Mouse (Mus musculus) neural tube, embryonic 14.5 days (tissue): ENCODE data around the gene B3galt1. TPM values are rescaled to one million over a fixed set of nuclear protein-coding genes. Genes with fewer than 3 reads are reported as not detected.

Source experiments
- ATAC-seq: fragments of 200-750 bp; cut with Nextera tagmentation; 2 replicates; pipeline ENCODE4 v1.8.0; 2017; ENCODE audit warnings: low read depth, mild to moderate bottlenecking, moderate TSS enrichment, moderate library complexity
- H3K27ac ChIP-seq: fragments of 300-500 bp; sonication (generic); 2 replicates; pipeline ENCODE4 v1.5.1; 2014; ENCODE audit warnings: low read depth, mild to moderate bottlenecking, control low read depth, low read length, moderate library complexity, mixed read lengths
- H3K27me3 ChIP-seq: fragments of 300-500 bp; sonication (generic); 2 replicates; pipeline ENCODE4 v1.6.1; 2014; ENCODE audit warnings: low read length; ENCODE audit not compliant: control insufficient read depth, insufficient read depth
- H3K36me3 ChIP-seq: fragments of 300-500 bp; sonication (generic); 2 replicates; pipeline ENCODE4 v1.6.1; 2014; ENCODE audit warnings: low read length, mixed read lengths; ENCODE audit not compliant: control insufficient read depth, insufficient read depth
- H3K4me1 ChIP-seq: fragments of 300-500 bp; sonication (generic); 2 replicates; pipeline ENCODE4 v1.6.1; 2014; ENCODE audit warnings: low read length; ENCODE audit not compliant: control insufficient read depth, insufficient read depth
- H3K4me2 ChIP-seq: fragments of 300-500 bp; sonication (generic); 2 replicates; pipeline ENCODE4 v1.6.1; 2014; ENCODE audit warnings: mild to moderate bottlenecking, low read depth, low read length, control low read depth
- H3K4me3 ChIP-seq: fragments of 300-500 bp; sonication (generic); 2 replicates; pipeline ENCODE4 v1.5.1; 2014; ENCODE audit warnings: low read depth, low read length, control low read depth, mixed read lengths
- H3K9ac ChIP-seq: fragments of 300-500 bp; sonication (generic); replicated peaks from 2 replicates; pipeline ENCODE4 v1.6.1; 2014; ENCODE audit warnings: low read depth, mild to moderate bottlenecking, control low read depth, low read length, mixed read lengths
- H3K9me3 ChIP-seq: fragments of 300-500 bp; sonication (generic); 2 replicates; pipeline ENCODE4 v1.6.1; 2016; ENCODE audit warnings: low read length; ENCODE audit not compliant: control insufficient read depth
- WGBS: fragments of 180-500 bp; shearing (Covaris S2); extraction: QIAGEN DNeasy Blood & Tissue Kit; methylation state at CpG from one replicate; pipeline ENCODE4 v1.1.7; 2014; 5-methylcytosine and 5-hydroxymethylcytosine counted together
- polyA plus RNA-seq: library from polyadenylated mRNA; unstranded; fragments of >200 nt; fragmentation: Nextera tagmentation; extraction: Ambion mirVana; gene quantifications from 2 replicates; pipeline ENCODE4 v1.2.1, GENCODE M21; 2014

B3galt1 gene
- polyA plus RNA-seq, 1 experiment from 2014 or later, result 82.4 TPM

DNA sequence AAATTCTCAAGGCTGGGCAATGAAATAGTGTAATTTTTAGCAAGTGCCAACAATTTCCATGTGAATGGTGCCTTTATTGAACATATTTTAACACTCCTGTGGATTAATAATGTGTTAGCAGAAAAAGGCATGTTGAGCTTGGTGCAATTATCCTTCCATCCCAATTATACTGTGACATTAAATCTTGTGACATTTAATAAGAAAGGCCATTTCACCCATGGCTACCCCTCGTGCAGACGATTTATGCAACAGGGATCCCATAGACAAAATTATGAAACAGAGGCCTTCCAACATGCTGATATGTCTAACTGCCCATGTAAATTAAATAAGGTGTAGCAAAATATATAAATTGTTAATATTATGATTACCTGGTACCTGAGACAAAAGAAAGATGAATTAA, 293.3 kb downstream of the B3galt1 start:
- H3K36me3 ChIP-seq, result no peaks in the 10 kb centered on the region
- ATAC-seq, result peak; percentile 68; the same call in 1 of the 2 replicates
- H3K27ac ChIP-seq, result no peak overlapping the region
- H3K4me2 ChIP-seq, result no peak overlapping the region
- H3K9ac ChIP-seq, result no peak overlapping the region
- H3K4me1 ChIP-seq, result no peaks in the 10 kb centered on the region
- H3K9me3 ChIP-seq, result no peaks in the 10 kb centered on the region
- WGBS, result 34% methylated on average over 2 of the region's 2 CpGs
- no peaks in the 10 kb centered on the region for H3K27me3 ChIP-seq
- no peak overlapping the region for H3K4me3 ChIP-seq

DNA sequence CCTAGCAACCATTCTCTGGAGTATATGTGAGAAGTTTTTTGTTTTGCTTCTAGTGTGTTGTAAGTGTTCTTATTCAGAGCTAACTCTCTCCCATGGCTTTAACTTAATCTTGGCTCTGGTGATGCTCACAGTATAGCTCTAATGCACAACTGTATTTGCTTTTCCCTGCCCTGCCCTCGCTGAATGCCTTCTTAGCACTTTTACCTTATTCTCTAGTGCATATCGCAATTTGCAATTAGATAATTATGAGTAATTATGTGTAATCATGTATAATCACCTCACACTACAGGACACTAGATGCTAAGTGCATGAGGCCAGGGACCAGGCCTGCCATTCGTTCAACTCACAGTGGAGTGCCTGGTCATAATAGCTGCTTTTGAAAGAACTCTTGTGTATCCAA, 307.7 kb downstream of the B3galt1 start:
- H3K4me1 ChIP-seq, result no peaks in the 10 kb centered on the region
- H3K27me3 ChIP-seq, result no peaks in the 10 kb centered on the region
- no peak for ATAC-seq
- no peak overlapping the region for H3K4me3 ChIP-seq
- WGBS, result 63% methylated on average over 3 of the region's 3 CpGs
- H3K9ac ChIP-seq, result no peak overlapping the region
- no peak overlapping the region for H3K27ac ChIP-seq
- H3K4me2 ChIP-seq, result no peak overlapping the region
- H3K36me3 ChIP-seq, result no peaks in the 10 kb centered on the region
- no peaks in the 10 kb centered on the region for H3K9me3 ChIP-seq

DNA sequence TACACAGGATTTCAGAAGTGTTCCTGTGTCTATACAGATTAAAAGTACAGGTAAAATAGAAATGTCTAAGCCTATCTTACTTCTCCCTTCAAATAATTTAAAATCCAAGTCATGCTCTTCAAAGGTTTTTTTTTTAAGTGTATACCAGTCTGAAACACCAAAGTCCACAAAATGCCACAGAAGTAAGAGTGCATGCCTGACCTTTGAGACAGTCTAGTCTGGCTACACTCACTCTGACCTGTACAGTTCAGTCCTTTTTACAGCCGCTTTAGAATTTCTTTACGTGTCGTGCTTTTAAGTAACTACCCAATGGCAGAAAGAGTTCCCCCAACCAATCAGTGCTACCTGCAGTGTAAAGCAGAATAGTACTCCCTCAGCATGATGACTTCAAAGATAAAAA, 314.2 kb downstream of the B3galt1 start:
- no peak overlapping the region for H3K27ac ChIP-seq
- H3K4me1 ChIP-seq, result no peaks in the 10 kb centered on the region
- WGBS, result 88% methylated on average over 3 of the region's 3 CpGs
- H3K9ac ChIP-seq, result no peak overlapping the region
- no peaks in the 10 kb centered on the region for H3K27me3 ChIP-seq
- no peak for ATAC-seq
- no peak overlapping the region for H3K4me3 ChIP-seq
- no peaks in the 10 kb centered on the region for H3K9me3 ChIP-seq
- H3K4me2 ChIP-seq, result no peak overlapping the region
- no peaks in the 10 kb centered on the region for H3K36me3 ChIP-seq

DNA sequence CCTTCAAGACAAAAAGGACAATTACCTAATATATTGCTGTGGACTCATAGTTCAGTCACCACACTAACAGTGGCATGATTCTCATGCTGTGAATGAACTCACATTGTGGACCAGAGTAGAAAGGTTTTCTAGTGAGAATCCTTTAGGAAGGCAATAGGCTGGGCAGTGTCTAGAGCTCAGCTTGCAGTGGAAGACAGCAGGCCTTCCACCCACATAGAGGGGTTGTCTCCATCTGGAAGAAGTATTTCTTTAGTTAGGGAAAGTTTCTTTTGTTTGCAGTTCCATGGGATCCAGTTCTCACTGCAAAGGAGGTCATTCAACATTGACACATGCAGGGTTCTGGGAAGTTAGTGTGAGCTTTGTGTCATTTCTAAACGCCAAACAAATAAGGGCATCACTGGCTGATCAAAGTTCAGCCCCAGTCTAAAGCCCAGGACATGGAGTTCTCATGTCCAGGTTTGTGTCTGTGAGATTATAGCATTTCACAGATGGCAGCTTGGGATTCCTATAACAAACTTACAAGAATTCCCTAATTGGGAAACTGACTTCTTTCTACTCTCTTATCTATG, 316.1 kb downstream of the B3galt1 start:
- no peak overlapping the region for H3K4me2 ChIP-seq
- WGBS, result 64% methylated on average over 1 of the region's 1 CpGs

DNA sequence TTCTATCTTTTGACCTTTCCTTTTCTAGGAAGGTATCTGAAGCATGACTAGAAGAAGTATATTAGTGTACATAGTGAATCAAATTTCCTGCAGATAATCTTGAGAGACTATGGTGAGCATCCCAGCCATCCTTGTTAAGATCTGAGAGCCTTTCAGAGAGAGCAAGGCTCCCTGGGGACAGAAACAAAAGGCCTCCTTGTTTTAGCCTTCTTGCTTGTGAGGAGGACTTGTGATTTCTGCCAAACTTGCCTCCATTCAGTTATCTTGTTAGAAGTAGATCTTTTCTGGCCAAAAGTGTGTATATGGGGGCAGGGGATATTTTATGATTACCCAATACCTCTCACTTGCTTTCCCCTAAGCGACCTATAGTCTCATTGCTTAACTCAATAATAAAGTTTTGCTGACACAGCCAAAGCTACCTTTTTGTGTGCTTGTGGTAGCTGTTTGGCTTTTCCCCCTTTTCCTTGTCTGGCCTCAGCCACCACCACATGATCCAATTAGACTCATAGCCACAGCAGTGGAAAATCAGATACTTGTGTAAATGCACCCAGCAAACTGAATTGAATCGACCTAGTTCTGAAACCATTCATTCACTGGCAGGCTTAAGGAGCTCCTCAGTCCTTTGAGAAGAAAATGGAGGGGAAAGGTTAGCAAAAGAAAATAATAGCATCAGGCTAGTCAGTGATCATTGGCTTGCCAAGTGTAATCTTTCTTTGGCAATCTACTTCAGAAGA, 332.5 kb downstream of the B3galt1 start:
- Histone ChIP-seq H3K27ac (no peak overlapping the region), H3K27me3 (no peaks in the 10 kb centered on the region), H3K4me1 (no peaks in the 10 kb centered on the region), H3K36me3 (no peaks in the 10 kb centered on the region), H3K4me2 (no peak overlapping the region), H3K9me3 (no peaks in the 10 kb centered on the region), H3K4me3 (no peak overlapping the region), H3K9ac (no peak overlapping the region)
- 62% methylated on average over 2 of the region's 2 CpGs for WGBS
- ATAC-seq, result no peak

More for the DNA sequence above, 316.1 kb downstream of the B3galt1 start:
- Histone ChIP-seq H3K27ac (no peak overlapping the region), H3K9ac (no peak overlapping the region), H3K9me3 (no peaks in the 10 kb centered on the region), H3K4me3 (no peak overlapping the region), H3K4me1 (no peaks in the 10 kb centered on the region), H3K36me3 (no peaks in the 10 kb centered on the region), H3K27me3 (no peaks in the 10 kb centered on the region)
- ATAC-seq, result no peak

DNA sequence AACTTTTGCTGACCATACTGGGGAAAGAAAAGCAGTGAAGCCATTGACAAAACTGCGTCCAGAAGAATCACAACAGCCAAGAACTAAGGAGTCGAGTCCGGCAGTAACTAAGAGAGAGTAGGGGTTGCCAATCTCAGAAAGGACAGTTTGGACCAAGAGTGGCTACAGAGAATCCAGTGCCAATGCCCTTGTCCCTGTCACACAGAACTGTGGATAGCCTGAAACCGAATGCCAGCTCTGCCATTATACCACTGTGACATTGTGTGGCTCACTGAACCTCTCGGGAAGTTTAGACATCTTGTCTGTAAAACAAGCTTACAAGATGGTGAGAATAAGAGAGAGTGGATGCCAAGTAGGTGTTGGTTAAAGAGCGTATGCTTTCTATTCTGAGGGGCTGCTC, 335.9 kb downstream of the B3galt1 start:
- Histone ChIP-seq H3K9ac (no peak overlapping the region), H3K4me3 (no peak overlapping the region), H3K9me3 (no peaks in the 10 kb centered on the region), H3K27ac (no peak overlapping the region), H3K27me3 (no peaks in the 10 kb centered on the region), H3K36me3 (no peaks in the 10 kb centered on the region), H3K4me1 (no peaks in the 10 kb centered on the region), H3K4me2 (no peak overlapping the region)
- ATAC-seq, result no peak
- 66% methylated on average over 6 of the region's 6 CpGs for WGBS

DNA sequence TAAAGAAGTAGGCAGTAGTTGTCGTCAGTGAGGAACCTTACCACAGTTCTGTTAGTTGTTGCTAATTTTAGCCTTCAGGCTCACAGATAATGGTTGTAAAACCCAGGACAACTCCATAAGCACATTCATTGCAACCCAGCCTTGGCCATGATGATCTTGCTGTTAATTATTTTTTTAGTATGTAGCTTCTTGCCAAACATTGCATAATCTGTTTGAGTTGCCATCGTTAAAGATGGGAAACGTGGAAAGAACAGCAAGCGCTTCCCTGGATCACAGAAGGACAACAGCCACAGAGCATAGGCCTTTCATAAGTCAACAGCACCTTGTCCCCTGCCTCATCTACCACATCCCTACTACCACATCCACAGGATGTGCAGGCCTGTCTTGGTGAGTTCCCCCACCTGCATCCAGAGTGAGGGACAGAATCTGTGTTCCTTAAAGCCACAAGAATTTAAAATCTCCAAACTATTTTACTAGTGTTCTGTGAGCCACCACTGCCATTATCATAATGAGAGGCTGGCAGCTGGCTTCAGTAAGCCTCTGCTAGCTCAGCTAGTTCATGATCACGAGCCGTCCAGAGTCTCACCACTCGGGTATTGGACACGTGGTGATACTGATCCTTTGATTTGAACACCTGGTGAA, 337.1 kb downstream of the B3galt1 start:
- 82% methylated on average over 8 of the region's 8 CpGs for WGBS
- ATAC-seq, result no peak
- Histone ChIP-seq H3K4me2 (no peak overlapping the region), H3K4me3 (no peak overlapping the region), H3K27me3 (no peaks in the 10 kb centered on the region), H3K9ac (no peak overlapping the region), H3K9me3 (no peaks in the 10 kb centered on the region), H3K4me1 (no peaks in the 10 kb centered on the region), H3K36me3 (no peaks in the 10 kb centered on the region), H3K27ac (no peak overlapping the region)

DNA sequence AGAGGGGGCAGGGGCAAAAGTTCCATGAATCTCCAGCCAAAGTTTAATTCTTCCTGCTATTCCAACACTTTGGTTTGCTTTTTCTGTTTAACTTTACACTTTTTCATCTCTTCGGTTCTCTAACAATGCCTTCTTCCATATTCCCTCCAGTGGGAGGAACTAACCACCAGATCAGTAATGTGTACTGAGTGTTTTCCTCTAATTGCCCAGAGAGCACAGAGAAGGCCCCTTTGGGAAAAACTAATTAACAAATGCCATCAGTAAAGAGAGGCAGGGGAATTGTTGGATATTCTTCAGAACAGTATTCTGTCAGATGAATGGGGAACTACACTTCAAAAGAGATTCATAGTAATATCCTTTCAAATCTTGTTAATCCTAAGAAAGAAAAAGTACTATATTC, 338.1 kb downstream of the B3galt1 start:
- no peaks in the 10 kb centered on the region for H3K27me3 ChIP-seq
- no peak overlapping the region for H3K27ac ChIP-seq
- H3K4me2 ChIP-seq, result no peak overlapping the region
- no peaks in the 10 kb centered on the region for H3K36me3 ChIP-seq
- H3K9ac ChIP-seq, result no peak overlapping the region
- no peaks in the 10 kb centered on the region for H3K4me1 ChIP-seq
- ATAC-seq, result no peak
- whole genome bisulfite sequencing, result 64% methylated on average over 1 of the region's 1 CpGs
- no peak overlapping the region for H3K4me3 ChIP-seq
- no peaks in the 10 kb centered on the region for H3K9me3 ChIP-seq

DNA sequence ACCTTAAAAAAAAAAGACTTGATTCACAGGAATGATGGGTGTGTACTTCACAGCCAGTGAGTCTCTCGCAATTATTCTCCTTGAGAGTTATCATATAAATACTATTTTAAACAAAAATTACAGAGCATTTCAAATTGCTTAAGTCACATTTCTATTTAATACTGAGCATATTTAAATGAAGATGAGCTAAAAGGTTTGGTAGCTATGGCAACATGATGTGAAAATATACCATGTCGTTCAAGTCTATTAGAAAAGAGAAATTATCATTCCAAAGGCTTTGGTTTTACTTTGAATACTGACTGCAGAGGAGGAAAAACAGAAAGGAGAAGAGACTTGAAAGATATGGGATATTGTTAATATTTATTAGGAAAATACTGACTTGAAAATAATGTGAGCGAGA, 366.3 kb downstream of the B3galt1 start:
- Histone ChIP-seq H3K4me3 (no peak overlapping the region), H3K27me3 (no peaks in the 10 kb centered on the region), H3K9ac (no peak overlapping the region), H3K4me2 (no peak overlapping the region), H3K27ac (no peak overlapping the region), H3K9me3 (no peaks in the 10 kb centered on the region), H3K4me1 (no peaks in the 10 kb centered on the region), H3K36me3 (no peaks in the 10 kb centered on the region)
- no peak for ATAC-seq
- 69% methylated on average over 3 of the region's 3 CpGs for WGBS
